Mouse (Mus musculus): ENCODE results near the gene Bdh2. TPM values are rescaled to one million over a fixed set of nuclear protein-coding genes. Genes with fewer than 3 reads are reported as not detected.
A peak's percentile ranks its signal among the peaks of the same experiment; 100 is the strongest.

Gene Bdh2
- total RNA-seq, 2 experiments from 2014 or later, result 2.8 to 3.5 TPM

DNA sequence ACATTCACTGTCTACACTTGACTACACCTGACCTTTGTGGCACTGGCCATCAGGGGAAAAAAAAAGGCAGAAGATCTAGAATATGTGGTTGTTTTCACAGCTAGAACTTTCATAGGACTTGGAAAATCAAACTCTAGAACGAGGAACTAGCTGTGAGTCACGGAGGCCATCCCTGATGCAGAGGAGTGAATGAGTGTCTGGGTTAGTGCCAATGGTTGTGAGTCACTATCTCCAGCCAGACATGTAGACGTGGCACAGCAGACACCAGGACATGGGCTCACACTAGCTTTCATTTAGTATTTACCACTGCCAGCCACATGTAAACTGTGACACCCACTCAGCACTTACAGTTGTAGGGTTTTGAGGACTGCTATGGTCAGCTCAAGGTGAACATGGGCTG lies 17.5 kb downstream of the Bdh2 start:
- DNase-seq, result peak; percentile 79

- DNase-seq, result no peak
Observed at GRCm38 (mm10) chr3:135300081-135300480, 19.1 kb downstream of the Bdh2 start.

GRCm38 (mm10) chr3:135304060-135304459 lies 23.0 kb downstream of the Bdh2 start:
- no peak for DNase-seq

DNA sequence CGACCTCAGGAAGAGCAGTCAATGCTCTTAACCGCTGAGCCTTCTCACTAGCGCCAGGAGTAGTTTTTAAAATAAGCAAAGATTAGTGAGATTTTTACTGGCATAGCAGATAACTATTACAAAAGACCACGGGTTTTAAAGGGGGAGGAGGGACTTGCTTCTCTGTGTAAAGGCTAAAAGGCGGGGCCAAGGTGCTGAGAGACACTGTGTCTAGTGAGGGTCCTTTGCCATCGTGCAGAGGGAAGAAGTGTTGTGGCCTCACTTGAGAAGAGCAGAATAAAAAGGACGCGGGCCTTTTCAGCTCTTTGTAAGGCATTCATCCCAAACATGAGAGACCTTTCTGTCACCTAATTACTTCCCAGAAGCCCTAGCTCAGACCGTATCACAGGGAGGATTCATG lies 23.5 kb downstream of the Bdh2 start:
- no peak for DNase-seq

DNA sequence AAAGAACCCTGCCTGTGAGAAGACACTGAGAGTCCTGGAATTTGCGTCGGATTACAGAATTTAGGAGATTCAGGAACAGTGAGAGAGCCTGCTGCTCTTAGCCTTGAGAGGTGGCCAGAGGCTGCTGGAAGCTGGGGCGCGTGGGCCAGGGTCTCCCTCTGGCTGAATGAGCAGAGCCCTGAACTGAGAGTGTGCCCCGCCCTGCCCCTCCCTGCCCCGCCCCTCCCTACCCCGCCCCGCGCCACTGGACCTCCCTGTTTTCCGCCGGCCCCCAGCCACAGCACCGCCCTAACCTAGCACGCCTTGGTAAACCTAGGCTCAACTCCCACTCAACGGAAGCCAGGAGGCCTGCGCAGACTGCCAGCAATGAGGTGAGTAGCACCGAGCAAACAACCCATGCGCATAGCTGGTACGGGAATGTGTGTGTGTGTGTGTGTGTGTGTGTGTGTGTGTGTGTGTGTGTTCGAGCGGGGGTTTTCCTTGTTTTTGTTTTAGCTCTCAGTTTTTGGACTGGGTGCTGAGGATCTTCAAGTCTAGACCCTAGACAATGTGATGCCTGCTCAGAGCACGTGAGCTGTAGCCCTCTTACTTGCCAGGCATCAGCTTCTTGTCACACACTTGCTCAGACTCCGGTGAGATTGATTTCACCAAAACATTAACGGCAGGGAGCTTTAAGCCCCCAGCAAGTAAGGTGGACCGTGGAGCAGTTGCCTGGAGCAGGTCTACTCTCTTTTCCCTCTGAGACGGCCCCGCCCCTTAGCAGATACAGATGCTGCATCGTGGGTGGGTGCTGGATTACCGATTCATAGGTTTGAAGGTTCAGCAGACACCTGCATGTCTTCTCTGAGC lies 26.6 kb downstream of the Bdh2 start, which contains the start of gene Slc9b2:
Gene Slc9b2, plus strand, starts transcription at position 290 of the 849 bp plus-strand sequence.
- peak; percentile 47 for DNase-seq

DNA sequence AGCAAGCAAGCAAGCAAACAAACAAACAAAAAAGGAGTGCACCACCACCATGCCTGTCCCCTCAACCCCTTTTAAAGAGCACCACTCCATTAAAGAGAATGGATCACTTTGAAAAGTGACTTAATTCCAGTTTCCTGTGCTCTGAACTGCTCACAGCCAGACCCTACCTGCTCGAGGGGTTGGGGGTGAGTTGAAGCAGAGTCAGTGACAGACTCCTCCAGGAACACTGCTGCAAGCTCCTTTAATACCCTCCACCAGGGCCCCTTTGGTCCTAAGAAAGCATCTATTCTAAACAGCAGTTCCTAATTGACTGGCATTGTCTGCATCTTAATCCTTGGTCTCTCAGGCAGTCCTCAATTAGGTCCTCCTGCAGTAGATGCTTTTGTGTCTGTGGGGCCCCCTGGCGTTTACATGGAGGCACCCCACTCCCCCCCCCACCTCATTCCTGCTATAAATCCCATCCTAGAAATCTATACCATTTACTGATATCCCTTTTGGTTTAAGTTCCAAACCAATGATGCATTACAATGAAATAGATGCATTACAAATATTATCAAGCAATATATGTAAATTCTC lies 32.0 kb downstream of the Bdh2 start:
- no peak for DNase-seq

DNA sequence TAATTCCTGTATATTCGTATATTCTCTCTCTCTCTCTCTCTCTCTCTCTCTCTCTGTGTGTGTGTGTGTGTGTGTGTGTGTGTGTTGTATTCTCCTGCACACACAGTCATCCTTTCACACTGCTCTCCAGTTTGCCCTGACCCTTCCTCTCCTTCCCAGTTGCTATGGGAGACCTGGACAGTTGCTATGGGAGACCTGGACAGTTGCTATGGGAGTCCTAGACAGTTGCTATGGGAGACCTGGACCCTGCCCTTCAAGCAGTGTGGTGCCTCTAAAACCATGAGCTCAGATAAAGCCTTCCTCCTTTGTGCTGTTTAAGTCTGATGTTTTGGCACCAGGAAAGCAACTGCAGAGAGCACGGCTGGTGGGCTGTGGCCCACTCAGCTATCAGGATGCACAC lies 32.7 kb downstream of the Bdh2 start:
- DNase-seq, result no peak

GRCm38 (mm10) chr3:135314811-135315210 lies 33.8 kb downstream of the Bdh2 start:
- DNase-seq, result no peak

GRCm38 (mm10) chr3:135315720-135316425 lies 34.9 kb downstream of the Bdh2 start:
- no peak for DNase-seq

DNA sequence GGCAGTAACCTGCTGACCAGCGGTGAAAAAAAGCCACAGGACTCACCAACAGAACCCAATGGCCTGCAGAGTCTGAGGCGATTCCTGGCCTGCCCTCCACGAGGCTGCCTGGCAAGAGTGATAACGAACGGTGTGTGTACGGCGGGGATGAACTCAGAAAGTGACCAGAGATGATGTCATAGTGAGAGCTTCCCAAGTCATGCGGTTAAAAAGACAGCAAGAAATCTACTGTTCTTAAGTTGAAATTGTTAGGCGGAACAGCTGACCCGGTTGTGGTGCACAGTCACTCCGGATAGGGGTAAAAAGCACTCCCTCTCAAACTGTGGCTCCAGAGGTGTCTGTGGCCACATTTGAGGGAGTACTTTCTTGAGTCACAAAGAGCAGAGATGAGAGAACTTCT lies 37.3 kb downstream of the Bdh2 start:
- no peak for DNase-seq

DNA sequence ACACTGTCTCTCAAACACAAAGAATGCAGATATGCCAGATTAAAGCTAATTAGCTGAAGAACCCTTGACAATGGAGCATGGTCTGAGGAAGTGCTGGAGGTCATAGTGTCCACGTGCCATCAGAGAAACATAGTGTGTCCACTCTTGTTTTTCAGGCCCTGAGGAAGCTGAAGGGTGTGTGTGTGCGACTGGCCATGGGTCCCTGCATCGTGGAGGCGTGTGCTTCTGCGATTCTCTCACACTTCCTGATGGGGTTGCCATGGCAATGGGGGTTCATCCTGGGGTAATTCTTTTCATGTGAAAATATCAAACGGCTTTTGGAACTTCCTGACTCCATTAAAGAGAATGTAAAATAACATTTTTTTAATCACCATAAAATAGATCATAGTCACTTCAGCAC lies 43.3 kb downstream of the Bdh2 start:
- DNase-seq, result no peak

- no peak for DNase-seq
Observed at GRCm38 (mm10) chr3:135327176-135327575, 46.2 kb downstream of the Bdh2 start.

DNA sequence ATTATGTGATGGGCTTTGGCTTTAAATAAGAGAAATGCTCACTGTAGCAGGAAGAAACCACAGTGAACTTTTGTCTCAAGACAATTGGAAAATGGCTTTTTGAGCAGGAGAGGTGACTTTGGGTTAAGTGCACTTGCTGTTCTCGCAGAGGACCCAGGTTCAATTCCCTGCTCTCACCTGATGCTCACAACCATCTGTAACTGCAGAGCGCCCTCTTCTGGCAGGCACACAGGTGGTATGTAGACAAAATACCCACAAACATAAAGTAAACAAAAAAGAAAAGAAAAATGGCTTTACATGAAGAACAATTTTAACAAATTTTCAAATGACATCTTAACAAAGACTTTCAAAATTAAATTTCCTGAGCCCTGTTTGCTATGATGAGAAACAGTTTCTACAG lies 46.6 kb downstream of the Bdh2 start:
- DNase-seq, result no peak

DNA sequence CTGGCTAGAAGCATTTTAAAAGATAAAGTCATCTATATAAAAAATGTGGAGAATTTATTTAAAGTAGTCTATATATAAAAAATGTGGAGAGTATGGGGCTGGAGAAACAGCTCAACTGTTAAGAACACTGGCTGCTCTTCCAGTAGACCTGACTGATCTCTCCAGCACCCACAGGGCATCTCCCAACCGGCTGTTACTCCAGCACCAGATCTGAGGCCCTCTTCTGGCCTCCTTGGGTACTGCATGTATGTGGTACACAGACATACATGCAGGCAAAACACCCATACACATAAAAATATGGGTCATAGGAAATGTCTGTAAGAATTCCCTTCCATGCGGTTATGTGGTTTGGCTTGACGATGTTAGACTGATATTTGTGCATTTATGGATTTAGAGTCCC lies 47.5 kb downstream of the Bdh2 start:
- DNase-seq, result peak; percentile 75

- no peak for DNase-seq
Observed at GRCm38 (mm10) chr3:135332691-135333090, 51.7 kb downstream of the Bdh2 start.

DNA sequence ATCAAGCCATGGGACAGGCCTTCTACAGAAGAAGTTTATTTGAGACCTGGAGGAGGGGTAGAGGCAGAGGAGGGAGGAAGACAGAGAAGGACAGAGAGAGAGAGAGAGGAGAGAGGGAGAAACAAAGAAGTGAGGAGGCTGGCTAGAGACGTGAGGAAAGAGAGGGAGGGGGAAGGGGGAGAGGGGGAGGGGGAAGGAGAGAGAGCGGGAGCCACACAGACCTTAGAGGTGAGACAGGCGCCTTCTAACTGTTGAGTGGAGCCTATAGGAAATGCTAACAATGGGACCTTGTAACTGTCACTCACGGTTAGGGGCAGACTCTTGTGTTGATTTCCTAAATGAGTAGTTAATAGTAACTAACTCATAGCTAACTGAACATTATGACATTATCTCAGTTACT lies 52.7 kb downstream of the Bdh2 start:
- no peak for DNase-seq

- DNase-seq, result no peak
Observed at GRCm38 (mm10) chr3:135347739-135348264, 66.8 kb downstream of the Bdh2 start, which contains the start of gene Slc9b1. TSS of gene Slc9b1 (plus strand) at chr3:135348029.

GRCm38 (mm10) chr3:135349022-135349421 lies 68.0 kb downstream of the Bdh2 start:
- no peak for DNase-seq

DNA sequence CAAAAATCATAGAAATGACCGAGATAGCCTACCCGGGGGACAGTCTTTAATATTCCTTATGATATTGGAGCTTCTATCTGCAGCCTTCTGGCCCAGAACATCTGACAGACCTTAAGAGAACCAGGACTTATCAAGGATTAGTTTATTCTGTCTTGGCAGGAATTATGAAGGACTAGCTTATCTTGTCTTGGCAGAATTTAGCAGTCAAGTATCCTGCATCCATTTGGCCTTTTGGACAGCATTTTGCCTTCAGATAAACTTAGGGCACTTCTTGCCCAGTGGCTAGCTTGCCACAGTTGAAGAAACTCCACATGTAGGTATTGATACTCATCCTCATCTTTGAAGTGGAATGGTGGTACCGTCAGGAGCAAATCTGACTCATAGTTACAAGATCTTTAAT lies 70.8 kb downstream of the Bdh2 start:
- no peak for DNase-seq
